Mouse (Mus musculus) embryonic facial prominence, embryonic 15.5 days (tissue): ENCODE measurements around the gene Rps15. TPM values are rescaled to one million over a fixed set of nuclear protein-coding genes. Genes with fewer than 3 reads are reported as not detected.
A peak's percentile ranks its signal among the peaks of the same experiment; 100 is the strongest.

Experiments
- ATAC-seq: fragments of 200-750 bp; cut with Nextera tagmentation; 2 replicates; pipeline ENCODE4 v1.8.0; 2017; ENCODE audit warnings: low read depth, moderate TSS enrichment; ENCODE audit not compliant: insufficient number of reproducible peaks, low FRiP score, low TSS enrichment
- H3K27ac ChIP-seq: fragments of 300-500 bp; sonication (generic); replicated peaks from 2 replicates; pipeline ENCODE4 v1.5.1; 2015; ENCODE audit warnings: mild to moderate bottlenecking, inconsistent platforms
- H3K27me3 ChIP-seq: fragments of 300-500 bp; sonication (generic); 2 replicates; pipeline ENCODE4 v1.6.1; 2015; ENCODE audit warnings: inconsistent platforms
- H3K36me3 ChIP-seq: fragments of 300-500 bp; sonication (generic); 2 replicates; pipeline ENCODE4 v1.6.1; 2015; ENCODE audit warnings: mild to moderate bottlenecking, inconsistent platforms
- H3K4me1 ChIP-seq: fragments of 300-500 bp; sonication (generic); 2 replicates; pipeline ENCODE4 v1.6.1; 2015; ENCODE audit warnings: inconsistent platforms
- H3K4me2 ChIP-seq: fragments of 300-500 bp; sonication (generic); replicated peaks from 2 replicates; pipeline ENCODE4 v1.6.1; 2015; ENCODE audit warnings: mild to moderate bottlenecking, inconsistent platforms
- H3K4me3 ChIP-seq: fragments of 300-500 bp; sonication (generic); replicated peaks from 2 replicates; pipeline ENCODE4 v1.5.1; 2015; ENCODE audit warnings: mild to moderate bottlenecking, inconsistent platforms
- H3K9ac ChIP-seq: fragments of 300-500 bp; sonication (generic); 2 replicates; pipeline ENCODE4 v1.6.1; 2015; ENCODE audit warnings: inconsistent platforms
- H3K9me3 ChIP-seq: fragments of 300-500 bp; sonication (generic); replicated peaks from 2 replicates; pipeline ENCODE4 v1.6.1; 2016; ENCODE audit warnings: inconsistent platforms
- WGBS: fragments of 180-500 bp; shearing (Covaris S2); methylation state at CpG from one replicate; pipeline ENCODE4 v1.1.7; 2015; 5-methylcytosine and 5-hydroxymethylcytosine counted together
- polyA plus RNA-seq: library from polyadenylated mRNA; unstranded; fragments of >200 nt; fragmentation: Nextera tagmentation; extraction: Ambion mirVana; gene quantifications from 2 replicates; pipeline ENCODE4 v1.2.1, GENCODE M21; 2015

Gene Rps15
- polyA plus RNA-seq, 1 experiment from 2014 or later = 969 TPM

- Histone ChIP-seq H3K36me3 (peaks cover 50% of the 10 kb centered on the region), H3K4me1 (peaks cover 27% of the 10 kb centered on the region)
- 91% methylated on average over 11 of the region's 11 CpGs for WGBS
Observed at GRCm38 (mm10) chr10:80252493-80253274, 39.6 kb upstream of the Rps15 start.

GRCm38 (mm10) chr10:80253551-80253950, 38.7 kb upstream of the Rps15 start:
- no peak overlapping the region for H3K27ac ChIP-seq
- H3K4me2 ChIP-seq = no peak overlapping the region
- 86% methylated on average over 6 of the region's 6 CpGs for WGBS
- H3K4me1 ChIP-seq = peaks cover 21% of the 10 kb centered on the region
- H3K4me3 ChIP-seq = no peak overlapping the region
- ATAC-seq = no peak
- no peak overlapping the region for H3K9ac ChIP-seq
- H3K9me3 ChIP-seq = no peaks in the 10 kb centered on the region
- no peaks in the 10 kb centered on the region for H3K27me3 ChIP-seq
- H3K36me3 ChIP-seq = peaks cover 58% of the 10 kb centered on the region

More at GRCm38 (mm10) chr10:80252493-80253274, 39.6 kb upstream of the Rps15 start:
- Histone ChIP-seq H3K4me3 (no peak overlapping the region), H3K9me3 (no peaks in the 10 kb centered on the region), H3K27me3 (no peaks in the 10 kb centered on the region), H3K27ac (no peak overlapping the region), H3K4me2 (no peak overlapping the region), H3K9ac (no peak overlapping the region)
- no peak for ATAC-seq

- Histone ChIP-seq H3K9ac (no peak overlapping the region), H3K4me1 (peaks cover 27% of the 10 kb centered on the region), H3K36me3 (peaks cover 62% of the 10 kb centered on the region), H3K9me3 (no peaks in the 10 kb centered on the region), H3K4me2 (no peak overlapping the region), H3K27me3 (no peaks in the 10 kb centered on the region), H3K27ac (no peak overlapping the region), H3K4me3 (no peak overlapping the region)
- no peak for ATAC-seq
- WGBS = 92% methylated on average over 26 of the region's 26 CpGs
Observed at GRCm38 (mm10) chr10:80254331-80255297, 37.6 kb upstream of the Rps15 start.

GRCm38 (mm10) chr10:80255881-80256535, 36.2 kb upstream of the Rps15 start:
- Histone ChIP-seq H3K27ac (no peak overlapping the region), H3K4me3 (no peak overlapping the region), H3K36me3 (peaks cover 62% of the 10 kb centered on the region), H3K9me3 (no peaks in the 10 kb centered on the region), H3K9ac (no peak overlapping the region), H3K4me2 (no peak overlapping the region), H3K4me1 (peaks cover 26% of the 10 kb centered on the region), H3K27me3 (no peaks in the 10 kb centered on the region)
- ATAC-seq = no peak
- 83% methylated on average over 5 of the region's 5 CpGs for WGBS

GRCm38 (mm10) chr10:80257936-80258335, 34.3 kb upstream of the Rps15 start:
- Histone ChIP-seq H3K9ac (no peak overlapping the region), H3K4me3 (no peak overlapping the region), H3K9me3 (no peaks in the 10 kb centered on the region), H3K4me1 (peaks cover 33% of the 10 kb centered on the region), H3K27ac (no peak overlapping the region), H3K27me3 (no peaks in the 10 kb centered on the region), H3K4me2 (no peak overlapping the region), H3K36me3 (peaks cover 57% of the 10 kb centered on the region)
- ATAC-seq = no peak
- 70% methylated on average over 2 of the region's 2 CpGs for WGBS

GRCm38 (mm10) chr10:80258752-80259462, 33.3 kb upstream of the Rps15 start:
- 0 out of 2 replicates have a peak overlapping the region, but pooled peaks have one; percentile 37 for H3K9ac ChIP-seq
- H3K27ac ChIP-seq = no peak overlapping the region
- no peaks in the 10 kb centered on the region for H3K9me3 ChIP-seq
- peaks cover 34% of the 10 kb centered on the region for H3K4me1 ChIP-seq
- no peaks in the 10 kb centered on the region for H3K27me3 ChIP-seq
- 91% methylated on average over 14 of the region's 14 CpGs for WGBS
- no peak for ATAC-seq
- peak overlapping the region; percentile 57 for H3K4me3 ChIP-seq
- peak overlapping the region; percentile 88; the same call in 1 of the 2 replicates for H3K4me2 ChIP-seq
- peaks cover 47% of the 10 kb centered on the region for H3K36me3 ChIP-seq

- Histone ChIP-seq H3K4me3 (peak overlapping the region; percentile 57), H3K27ac (peak overlapping the region; percentile 97), H3K9me3 (no peaks in the 10 kb centered on the region), H3K4me2 (peak overlapping the region; percentile 88), H3K4me1 (peaks cover 39% of the 10 kb centered on the region), H3K27me3 (no peaks in the 10 kb centered on the region), H3K9ac (0 out of 2 replicates have a peak overlapping the region, but pooled peaks have one; percentile 37), H3K36me3 (peaks cover 42% of the 10 kb centered on the region)
- 75% methylated on average over 6 of the region's 6 CpGs for WGBS
- ATAC-seq = no peak
Observed at GRCm38 (mm10) chr10:80259463-80259805, 32.8 kb upstream of the Rps15 start.

GRCm38 (mm10) chr10:80259861-80260641, 32.2 kb upstream of the Rps15 start:
- Histone ChIP-seq H3K4me1 (peaks cover 39% of the 10 kb centered on the region), H3K9ac (peak overlapping the region; percentile 37), H3K4me2 (peak overlapping the region; percentile 88), H3K9me3 (no peaks in the 10 kb centered on the region), H3K27ac (peak overlapping the region; percentile 97), H3K4me3 (peak overlapping the region; percentile 57), H3K36me3 (peaks cover 36% of the 10 kb centered on the region), H3K27me3 (no peaks in the 10 kb centered on the region)
- WGBS = 11% methylated on average over 19 of the region's 19 CpGs
- ATAC-seq = no peak

GRCm38 (mm10) chr10:80260642-80261584, 31.3 kb upstream of the Rps15 start, which contains the start of the genes Gamt and Dazap1:
TSS of gene Gamt (minus strand) at chr10:80261012.
TSS of gene Dazap1 (plus strand) at chr10:80261486.
- H3K9me3 ChIP-seq = no peaks in the 10 kb centered on the region
- H3K9ac ChIP-seq = peak within 1 kb of the TSS; percentile 37
- no peaks in the 10 kb centered on the region for H3K27me3 ChIP-seq
- peak within 1 kb of the TSS; percentile 97 for H3K27ac ChIP-seq
- H3K4me2 ChIP-seq = peak within 1 kb of the TSS; percentile 88
- peak within 1 kb of the TSS; percentile 57 for H3K4me3 ChIP-seq
- H3K4me1 ChIP-seq = peaks cover 42% of the 10 kb centered on the region
- WGBS = under 1% methylated on average over 49 of the region's 49 CpGs
- ATAC-seq = peak; percentile 91
- peaks cover 27% of the 10 kb centered on the region for H3K36me3 ChIP-seq
